Mouse (Mus musculus) MEL (cell line): ENCODE results near the gene Gm3072.
"Not testable (repeated sequence)": the region's sequence is repeated elsewhere in the genome, so short reads cannot be mapped to it uniquely, and the experiment has no call there.

Source experiments
- CTCF ChIP-seq, 3 experiments: IDR thresholded peaks in 2 of 3; conservative IDR thresholded peaks in 1 of 3; 2 replicates each; pipeline ENCODE4 v1.5.1; 2011 to 2012; ENCODE audit warnings: low read length in 3 of 3, low read depth in 2 of 3, mild to moderate bottlenecking in 2 of 3, improper control_type of control experiment in 1 of 3, inconsistent platforms in 1 of 3, mixed read lengths in 1 of 3, moderate library complexity in 1 of 3; ENCODE audit not compliant: control insufficient read depth in 1 of 3, insufficient read depth in 1 of 3, poor library complexity in 1 of 3, severe bottlenecking in 1 of 3
- RAD21 ChIP-seq: IDR thresholded peaks from 2 replicates; pipeline ENCODE4 v1.6.1; 2011; ENCODE audit warnings: mild to moderate bottlenecking, low read depth, low read length, improper control_type of control experiment
- USF1 ChIP-seq: IDR thresholded peaks from 2 replicates; pipeline ENCODE4 v1.6.1; 2014; ENCODE audit warnings: low read depth, mild to moderate bottlenecking, inconsistent platforms, low read length, improper control_type of control experiment, moderate library complexity
- ZC3H11A ChIP-seq: IDR thresholded peaks from 2 replicates; pipeline ENCODE4 v1.6.1; 2012; ENCODE audit warnings: low read depth, mild to moderate bottlenecking, inconsistent platforms, low read length, improper control_type of control experiment

GRCm38 (mm10) chr14:41600935-41601334 lies 23.5 kb downstream of the Gm3072 start:
- not testable (repeated sequence) for TF ChIP-seq CTCF (IDR thresholded peaks at IDR 0.05 in 2 of 3, conservative IDR thresholded peaks at IDR 0.05 in 1 of 3; ENCODE audit: control insufficient read depth in 1 of 3, insufficient read depth in 1 of 3, low read depth in 2 of 3, low read length in 3 of 3, poor library complexity in 1 of 3, severe bottlenecking in 1 of 3); USF1; RAD21; ZC3H11A
